Mouse (Mus musculus): ENCODE measurements around the gene Ywhag.

- TF ChIP-seq POLR2A (IDR thresholded peaks at IDR 0.05; ENCODE audit: control insufficient read depth, extremely low read depth, insufficient read depth, low read length, poor library complexity) (no peak), CTCF (IDR thresholded peaks at IDR 0.05; ENCODE audit: borderline replicate concordance, control insufficient read depth, extremely low read depth, insufficient read depth, low read length, poor library complexity) (no peak)
These were observed 34.4 kb upstream of the Ywhag start for GRCm38 (mm10) chr5:135968781-135969180.
